In genomic region chr6:15720818-15721715, GRCm38 (mm10) we compare ENCODE assay signal across 8 mouse cellular contexts. TPM values are rescaled to one million over a fixed set of nuclear protein-coding genes. Genes with fewer than 3 reads are reported as not detected.
A peak's percentile ranks its signal among the peaks of the same experiment; 100 is the strongest.
DNase-seq lines count a peak whose midpoint lies in the region; ATAC-seq and TF ChIP-seq lines count a peak whose summit lies in the region.

No protein-coding gene starts in this region.

- WGBS in cerebellum, adult 2 months = 2% methylated on average over 60 of the region's 60 CpGs
- WGBS in hindbrain, postnatal 0 days = 2% methylated on average over 53 of the region's 60 CpGs
- WGBS in liver, embryonic 11.5 days = 1% methylated on average over 57 of the region's 60 CpGs
- WGBS in stomach, embryonic 16.5 days = under 1% methylated on average over 57 of the region's 60 CpGs

- H3K4me3 ChIP-seq in cerebellum, adult 2 months (replicated peaks; ENCODE audit: insufficient read depth, low read depth, low read length) = peak overlapping the region; percentile 57
- peak overlapping the region; percentile 59 for H3K4me3 ChIP-seq in hindbrain, postnatal 0 days (ENCODE audit: low read length)
- H3K4me3 ChIP-seq in liver, embryonic 11.5 days (ENCODE audit: low read depth, low read length) = peak overlapping the region; percentile 59
- H3K4me3 ChIP-seq in myocyte = peak overlapping the region; percentile 58
- H3K4me3 ChIP-seq in stomach, embryonic 16.5 days (replicated peaks; ENCODE audit: low read length) = peak overlapping the region; percentile 74

- H3K79me2 ChIP-seq in myocyte (ENCODE audit: control insufficient read depth, insufficient read depth) = peaks cover 49% of the 10 kb centered on the region

- no peaks in the 10 kb centered on the region for H3K36me3 ChIP-seq in hindbrain, postnatal 0 days (ENCODE audit: insufficient read depth, low read length)
- H3K36me3 ChIP-seq in liver, embryonic 11.5 days (ENCODE audit: control insufficient read depth, insufficient read depth, low read length) = no peaks in the 10 kb centered on the region
- H3K36me3 ChIP-seq in myocyte (ENCODE audit: control insufficient read depth, insufficient read depth) = no peaks in the 10 kb centered on the region
- H3K36me3 ChIP-seq in stomach, embryonic 16.5 days (ENCODE audit: control insufficient read depth, insufficient read depth, low read length) = no peaks in the 10 kb centered on the region

- peak overlapping the region; percentile 93 for H3K4me2 ChIP-seq in hindbrain, postnatal 0 days (ENCODE audit: low read depth, low read length)
- H3K4me2 ChIP-seq in liver, embryonic 11.5 days = peak overlapping the region; percentile 65
- H3K4me2 ChIP-seq in myocyte (ENCODE audit: low read depth) = peak overlapping the region; percentile 63
- peak overlapping the region; percentile 74 for H3K4me2 ChIP-seq in stomach, embryonic 16.5 days (ENCODE audit: low read depth, low read length)

- no peaks in the 10 kb centered on the region for H3K9me3 ChIP-seq in hindbrain, postnatal 0 days (ENCODE audit: low read length)
- no peaks in the 10 kb centered on the region for H3K9me3 ChIP-seq in liver, embryonic 11.5 days (ENCODE audit: control insufficient read depth, low read length)
- H3K9me3 ChIP-seq in stomach, embryonic 16.5 days (replicated peaks; ENCODE audit: control insufficient read depth, low read length) = no peaks in the 10 kb centered on the region

- TF ChIP-seq POLR2A in cerebellum, adult 2 months (IDR thresholded peaks at IDR 0.05; ENCODE audit: borderline replicate concordance, insufficient read depth, low read length) = no peak
- TF ChIP-seq POLR2A in brain, embryonic 14.5 days (IDR thresholded peaks at IDR 0.05; ENCODE audit: borderline replicate concordance, extremely low read depth, insufficient read depth, insufficient read length, poor library complexity, severe bottlenecking) = no peak
- TF ChIP-seq POLR2A in myocyte (IDR thresholded peaks at IDR 0.05; ENCODE audit: insufficient read length, low read depth) = peak; percentile 76

- no peaks in the 10 kb centered on the region for H3K4me1 ChIP-seq in cerebellum, adult 2 months (ENCODE audit: control insufficient read depth, insufficient read depth, low read length)
- H3K4me1 ChIP-seq in hindbrain, postnatal 0 days (ENCODE audit: insufficient read depth, low read length) = no peaks in the 10 kb centered on the region
- H3K4me1 ChIP-seq in liver, embryonic 11.5 days (replicated peaks; ENCODE audit: control insufficient read depth, insufficient read depth, low read length) = no peaks in the 10 kb centered on the region
- peaks cover 11% of the 10 kb centered on the region for H3K4me1 ChIP-seq in stomach, embryonic 16.5 days (ENCODE audit: control insufficient read depth, insufficient read depth, low read length)

- peak; percentile 15 to 19 for DNase-seq in cerebellum, adult 2 months
- DNase-seq in cerebellum, adult 11 months = no peak
- peak; percentile 65 for DNase-seq in brain, embryonic 14.5 days (ENCODE audit: low read depth)
- peak; percentile 64 for DNase-seq in gastrocnemius, postnatal 14 days
- DNase-seq in hindbrain, postnatal 0 days (ENCODE audit: low spot score) = peak; percentile 34
- DNase-seq in liver, embryonic 11.5 days (ENCODE audit: low spot score) = peak; percentile 74

- peak overlapping the region; percentile 55 for H3K9ac ChIP-seq in hindbrain, postnatal 0 days (replicated peaks; ENCODE audit: low read length)
- H3K9ac ChIP-seq in liver, embryonic 11.5 days (ENCODE audit: low read depth, low read length) = peak overlapping the region; percentile 61
- H3K9ac ChIP-seq in stomach, embryonic 16.5 days (ENCODE audit: low read length) = peak overlapping the region; percentile 95

- ATAC-seq in hindbrain, postnatal 0 days = peak; percentile 80
- ATAC-seq in liver, embryonic 11.5 days (replicated peaks; ENCODE audit: low FRiP score) = peak; percentile 69
- peak; percentile 72 for ATAC-seq in stomach, embryonic 16.5 days (ENCODE audit: insufficient read depth, low FRiP score)

- intact Hi-C loops in gastrocnemius, postnatal 14 days (cut with DNase I; ENCODE audit: low total_unique reads) = no loop called here

- H3K27me3 ChIP-seq in cerebellum, adult 2 months (ENCODE audit: control insufficient read depth, insufficient read depth, low read length) = peaks cover 2% of the 10 kb centered on the region; the same call in 1 of the 2 replicates
- no peaks in the 10 kb centered on the region for H3K27me3 ChIP-seq in hindbrain, postnatal 0 days (ENCODE audit: insufficient read depth, low read length)
- H3K27me3 ChIP-seq in liver, embryonic 11.5 days (replicated peaks; ENCODE audit: control insufficient read depth, insufficient read depth, low read length) = no peaks in the 10 kb centered on the region
- H3K27me3 ChIP-seq in myocyte (ENCODE audit: control insufficient read depth, insufficient read depth, insufficient read length) = no peaks in the 10 kb centered on the region
- H3K27me3 ChIP-seq in stomach, embryonic 16.5 days (ENCODE audit: control insufficient read depth, insufficient read depth, low read length) = no peaks in the 10 kb centered on the region

- no peak overlapping the region for H3K27ac ChIP-seq in cerebellum, adult 2 months (ENCODE audit: insufficient read depth, low read length)
- H3K27ac ChIP-seq in hindbrain, postnatal 0 days = 0 out of 2 replicates have a peak overlapping the region, but pooled peaks have one; percentile 41
- no peak overlapping the region for H3K27ac ChIP-seq in liver, embryonic 11.5 days (ENCODE audit: low read depth, low read length)
- H3K27ac ChIP-seq in stomach, embryonic 16.5 days (ENCODE audit: low read length) = peak overlapping the region; percentile 92

- peak overlapping the region; percentile 90 for H3ac ChIP-seq in myocyte (ENCODE audit: control insufficient read depth, insufficient read length)

- no peak for TF ChIP-seq CTCF in cerebellum, adult 2 months (IDR thresholded peaks at IDR 0.05; ENCODE audit: borderline replicate concordance, insufficient read depth, low read depth, low read length)
- TF ChIP-seq CTCF in brain, embryonic 14.5 days (IDR thresholded peaks at IDR 0.05; ENCODE audit: borderline replicate concordance, extremely low read depth, insufficient read depth, insufficient read length) = no peak
- no peak for TF ChIP-seq CTCF in hindbrain, postnatal 0 days (IDR thresholded peaks at IDR 0.05; ENCODE audit: low read depth)

TF ChIP-seq in myocyte, 11 proteins besides CTCF, POLR2A, EP300 and RAD21:
- TF ChIP-seq USF1 (IDR thresholded peaks at IDR 0.05; ENCODE audit: low read depth) (no peak), MYOD1 (IDR thresholded peaks at IDR 0.05; ENCODE audit: control insufficient read depth in 1 of 3, insufficient read length in 2 of 3, low read depth in 2 of 3) (peak in 1 of 3 experiments; percentile 8)

RNA-seq across cellular contexts. Expression of gene Mdfic, which starts 0.6 kb away (rescaled TPM):
- polyA plus RNA-seq in cerebellum, adult 2 months (2012; rRNA removed) = 2.1 and 3.0 TPM in 2 replicates
- 4.6 and 6.1 TPM in 2 replicates for polyA plus RNA-seq in brain, embryonic 14.5 days (2012; rRNA removed)
- total RNA-seq in gastrocnemius, postnatal 14 days (2021) = 10 to 100 TPM; 11.3 to 13.6 TPM
- total RNA-seq in hindbrain, postnatal 0 days (2014; rRNA removed) = 4.2 and 8.6 TPM in 2 replicates
- 0.81 and 1.4 TPM in 2 replicates for polyA plus RNA-seq in hindbrain, postnatal 0 days (2015; fragmentation: Nextera tagmentation; extraction: Ambion mirVana)
- 2.7 and 3.0 TPM in 2 replicates for polyA plus RNA-seq in liver, embryonic 11.5 days (2014; fragmentation: Nextera tagmentation; extraction: Ambion mirVana)
- 26.9 TPM for polyA plus RNA-seq in myocyte (2012; fragmentation: generic; extraction: Trizol)
- 5.7 and 7.0 TPM in 2 replicates for polyA plus RNA-seq in stomach, embryonic 16.5 days (2015; fragmentation: Nextera tagmentation; extraction: Ambion mirVana)

Comparison
In these comparisons a context has a peak if more than half of its experiments do, and no peak if none do; other contexts are left out.
1. H3K27ac ChIP-seq: peak in hindbrain, postnatal 0 days (single experiment) and stomach, embryonic 16.5 days (single experiment); none in cerebellum, adult 2 months (single experiment) and liver, embryonic 11.5 days (single experiment).
2. Peak in every context shown above with its lines, with median percentiles within 50 percentile points of each other: H3K4me3 ChIP-seq, ATAC-seq, H3K4me2 ChIP-seq and H3K9ac ChIP-seq.